Mouse (Mus musculus): Measurements from ENCODE around the gene Psmd12. TPM values are rescaled to one million over a fixed set of nuclear protein-coding genes. Genes with fewer than 3 reads are reported as not detected.

The Psmd12 gene
- total RNA-seq (2015) (84.3 and 95.9 TPM in 2 replicates), total RNA-seq (2017) (133 and 162 TPM in 2 replicates)

GRCm38 (mm10) chr11:107479053-107479861 is at the start of gene Psmd12:
Gene Psmd12, plus strand, starts transcription at chr11:107479484.
- peak; percentile 99 for ATAC-seq (replicated peaks; ENCODE audit: poor library complexity)

- no peak for ATAC-seq (replicated peaks; ENCODE audit: poor library complexity)
Observed at GRCm38 (mm10) chr11:107431197-107431965, 47.9 kb upstream of the Psmd12 start.

GRCm38 (mm10) chr11:107435776-107436449 is 43.4 kb upstream of the Psmd12 start:
- no peak for ATAC-seq (replicated peaks; ENCODE audit: poor library complexity)

DNA sequence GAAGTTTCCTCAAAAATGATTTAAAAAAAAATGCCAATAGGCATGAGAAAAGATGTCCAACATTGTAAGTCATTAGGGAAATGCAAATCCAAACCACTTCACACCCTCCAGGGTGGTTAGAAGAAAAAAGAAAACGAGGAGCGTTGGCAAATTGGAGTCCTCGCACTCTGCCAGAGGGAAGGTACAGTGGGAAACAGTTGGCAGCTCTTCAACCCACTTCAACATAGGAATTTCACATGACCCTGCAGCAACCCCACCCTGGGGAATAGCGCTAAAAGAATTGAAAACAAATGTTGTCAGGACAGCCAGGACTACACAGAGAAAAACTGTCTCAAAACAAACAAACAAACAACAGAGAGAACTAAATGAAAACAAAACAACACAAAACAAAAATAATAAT is 41.6 kb upstream of the Psmd12 start:
- ATAC-seq (replicated peaks; ENCODE audit: poor library complexity): no peak

- no peak for ATAC-seq (replicated peaks; ENCODE audit: poor library complexity)
Observed at GRCm38 (mm10) chr11:107438140-107438539, 41.1 kb upstream of the Psmd12 start.

DNA sequence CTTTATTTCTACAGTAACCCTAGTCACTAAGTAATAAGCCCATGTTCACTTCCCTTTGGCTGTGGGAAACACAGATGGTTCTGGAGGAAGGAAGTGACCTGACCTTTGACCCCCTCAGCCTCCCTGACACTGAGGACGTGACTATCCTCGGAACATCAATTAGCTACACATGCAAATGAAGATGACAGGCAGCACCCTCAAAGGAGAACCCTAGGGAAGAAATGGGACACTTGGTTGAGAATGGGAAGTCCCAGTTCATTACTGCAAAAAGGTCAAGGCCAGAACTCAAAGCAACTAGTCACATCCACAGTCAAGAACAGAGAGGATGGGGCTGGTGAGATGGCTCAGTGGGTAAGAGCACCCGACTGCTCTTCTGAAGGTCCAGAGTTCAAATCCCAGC is 38.2 kb upstream of the Psmd12 start:
- ATAC-seq (replicated peaks; ENCODE audit: poor library complexity): 0 out of 2 replicates have a peak, but pooled peaks have one; percentile 38

GRCm38 (mm10) chr11:107443121-107444095 is 35.9 kb upstream of the Psmd12 start:
- ATAC-seq (replicated peaks; ENCODE audit: poor library complexity): no peak

- ATAC-seq (replicated peaks; ENCODE audit: poor library complexity): no peak
Observed at GRCm38 (mm10) chr11:107445683-107446082, 33.6 kb upstream of the Psmd12 start.

DNA sequence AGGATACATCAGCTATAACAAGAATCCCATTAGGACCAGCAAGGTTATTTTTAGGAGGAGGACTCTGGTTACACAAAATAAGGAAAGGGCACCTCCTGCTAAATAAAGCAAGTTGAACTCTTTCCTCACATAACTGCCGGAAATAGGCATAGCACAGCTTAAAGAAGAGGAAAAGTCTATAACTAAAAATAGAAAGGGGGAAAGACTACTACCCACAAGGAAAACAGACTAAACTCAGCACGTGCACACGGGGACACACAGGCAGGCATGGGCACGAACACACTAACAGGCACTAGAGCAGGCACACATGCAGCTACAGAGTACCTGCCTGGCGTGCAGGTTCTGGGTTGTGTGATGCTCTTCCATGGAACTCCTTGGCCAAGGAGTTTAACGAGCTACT is 32.6 kb upstream of the Psmd12 start:
- ATAC-seq (replicated peaks; ENCODE audit: poor library complexity): 0 out of 2 replicates have a peak, but pooled peaks have one; percentile 6

DNA sequence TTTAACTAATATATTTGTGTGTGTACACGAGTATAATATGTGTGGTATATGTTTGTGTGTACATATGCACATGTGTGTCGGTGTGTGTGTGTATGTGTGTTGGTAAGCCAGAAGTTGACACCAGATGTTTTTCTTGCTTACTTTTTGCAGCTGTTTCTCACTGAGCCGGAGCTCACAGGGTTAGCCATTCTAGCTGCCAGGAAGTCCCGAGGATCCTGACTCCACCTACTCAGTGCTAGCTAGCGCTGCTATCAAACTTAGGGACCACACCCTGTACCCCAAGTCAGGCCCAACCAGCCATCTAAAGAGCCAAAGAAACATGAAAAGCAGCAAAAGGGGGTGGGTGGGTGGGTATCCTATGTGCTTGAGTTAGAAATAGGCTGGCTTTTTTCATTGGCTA is 31.9 kb upstream of the Psmd12 start:
- ATAC-seq (replicated peaks; ENCODE audit: poor library complexity): peak; percentile 58

GRCm38 (mm10) chr11:107447915-107448314 is 31.4 kb upstream of the Psmd12 start:
- no peak for ATAC-seq (replicated peaks; ENCODE audit: poor library complexity)

GRCm38 (mm10) chr11:107449169-107449910 is 29.9 kb upstream of the Psmd12 start:
- ATAC-seq (replicated peaks; ENCODE audit: poor library complexity): peak; percentile 25; the same call in 1 of the 2 replicates

DNA sequence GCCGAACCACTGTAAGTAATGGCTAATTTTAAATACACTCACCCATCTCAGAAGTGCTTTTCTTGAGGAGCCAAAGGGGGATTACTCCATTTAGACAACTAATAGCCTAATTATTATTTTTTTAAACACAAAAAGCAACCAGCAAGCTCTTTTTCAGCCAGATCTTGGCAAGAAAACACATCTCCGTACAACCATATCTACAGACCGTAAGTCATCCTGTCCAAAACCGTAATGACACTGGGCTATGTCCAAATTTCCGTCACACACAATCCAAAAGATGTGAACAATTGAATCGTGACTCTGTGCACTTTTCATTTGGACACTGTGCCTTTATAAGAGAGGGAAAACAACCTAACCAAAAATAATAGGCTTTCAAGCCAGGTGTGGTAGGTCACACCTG is 29.2 kb upstream of the Psmd12 start:
- ATAC-seq (replicated peaks; ENCODE audit: poor library complexity): no peak

DNA sequence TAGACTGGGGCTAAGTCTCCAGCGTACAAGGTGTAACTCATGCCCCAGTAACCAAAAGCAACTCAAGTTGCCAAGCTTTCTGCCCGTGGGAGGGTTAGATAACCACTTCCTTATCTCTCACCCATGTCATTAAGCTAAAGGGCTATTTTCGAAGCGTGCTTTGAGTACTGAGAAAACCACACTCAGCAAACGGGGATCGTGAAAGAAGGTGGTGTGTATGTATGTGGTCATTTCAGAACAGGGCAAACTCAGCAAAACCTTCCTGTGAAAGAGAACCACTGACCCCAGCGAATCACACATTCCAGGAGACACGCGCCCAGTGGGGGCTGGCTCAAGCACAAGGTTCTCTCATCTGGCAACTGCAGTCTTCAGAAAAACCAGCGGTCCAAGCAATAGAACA is 28.2 kb upstream of the Psmd12 start:
- peak; percentile 75 for ATAC-seq (replicated peaks; ENCODE audit: poor library complexity)

- no peak for ATAC-seq (replicated peaks; ENCODE audit: poor library complexity)
Observed at GRCm38 (mm10) chr11:107452053-107452452, 27.2 kb upstream of the Psmd12 start.

DNA sequence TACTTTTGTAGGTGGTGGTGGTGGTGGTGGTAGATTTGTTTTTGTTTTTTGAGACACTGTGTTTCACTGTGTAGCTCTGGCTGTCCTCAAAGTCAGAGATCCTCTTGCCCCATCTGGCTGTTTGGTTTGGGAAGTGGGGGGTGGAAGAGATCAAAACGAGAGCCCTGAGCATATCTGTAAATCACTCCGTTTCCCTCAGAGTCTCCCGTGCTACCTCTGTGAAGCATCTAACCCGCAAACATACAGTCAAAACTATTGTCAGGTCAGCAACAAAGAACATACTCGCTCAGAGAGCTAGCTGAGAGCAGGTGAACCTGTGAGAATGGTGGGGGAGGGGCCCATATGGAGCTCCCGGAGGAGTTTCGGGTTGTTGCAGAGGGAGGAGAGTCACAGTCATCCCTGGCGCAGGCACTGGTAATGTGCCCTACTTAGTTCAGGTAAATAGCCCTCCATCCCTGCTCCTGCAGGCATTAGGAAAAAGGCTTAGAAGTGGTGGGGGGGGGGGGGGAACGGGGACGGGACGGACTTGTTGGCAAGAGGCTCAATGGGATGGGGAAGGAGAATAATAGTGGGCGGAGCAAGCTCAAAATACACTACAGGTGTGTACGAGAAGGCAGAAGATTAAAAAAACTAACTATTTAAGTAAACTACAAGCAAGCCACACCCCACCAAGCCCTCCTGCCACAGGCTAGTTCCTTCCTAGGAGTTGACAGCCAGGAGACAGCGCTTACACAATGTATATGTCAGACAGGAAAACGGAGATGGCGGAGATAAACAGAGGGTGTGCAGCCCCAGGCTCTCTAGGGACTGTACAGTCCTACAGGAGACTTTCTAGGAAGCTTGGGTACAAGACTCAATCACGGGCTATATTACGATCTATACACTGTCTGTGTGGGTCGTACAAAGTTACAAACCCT is 24.5 kb upstream of the Psmd12 start:
- peak; percentile 64 for ATAC-seq (replicated peaks; ENCODE audit: poor library complexity)

DNA sequence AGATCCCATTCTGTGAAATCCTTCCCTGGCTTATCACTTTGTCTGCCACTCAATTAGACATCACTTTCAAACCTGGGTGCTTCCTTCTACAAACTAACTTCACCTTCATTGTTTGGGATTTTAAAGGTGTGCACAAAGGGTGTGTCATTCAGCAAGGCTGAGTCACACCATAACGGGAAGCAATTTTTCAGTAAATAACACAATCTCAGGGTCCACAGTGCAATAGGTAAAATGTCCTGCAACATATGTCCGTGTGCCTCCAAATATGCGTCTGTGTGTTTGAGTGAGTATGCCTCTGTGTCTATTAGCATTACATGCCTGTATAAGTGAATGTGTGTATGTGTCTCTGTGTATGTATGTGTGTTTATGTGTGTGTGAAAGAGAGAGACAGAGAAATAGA is 22.0 kb upstream of the Psmd12 start:
- no peak for ATAC-seq (replicated peaks; ENCODE audit: poor library complexity)

- ATAC-seq (replicated peaks; ENCODE audit: poor library complexity): no peak
Observed at GRCm38 (mm10) chr11:107458286-107458685, 21.0 kb upstream of the Psmd12 start.
